Mouse (Mus musculus) kidney, adult 9 months (tissue): ENCODE measurements around the gene Defb38.

Experiments
- DNase-seq: peaks from one replicate; pipeline ENCODE4 v3.0.0; 2022

Gene Defb38

DNA sequence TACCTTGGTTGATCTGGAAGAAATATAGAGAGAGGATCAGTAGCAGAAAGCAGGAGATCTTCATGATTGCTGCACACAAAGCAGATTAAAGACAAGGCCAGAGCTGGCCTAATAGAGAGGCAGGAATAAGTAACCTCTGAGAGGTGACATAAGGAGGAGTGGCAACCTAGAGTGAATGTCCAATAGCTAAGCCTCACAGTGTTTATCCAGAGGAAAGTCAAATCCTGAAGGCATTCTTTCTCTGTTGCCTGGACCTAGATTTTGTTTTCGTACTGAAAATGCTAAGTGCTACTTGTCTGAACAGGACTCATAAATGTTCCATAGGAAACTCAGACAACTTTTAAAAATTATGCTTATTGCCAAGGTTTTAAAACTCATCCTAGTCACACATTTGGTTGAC, at the start of gene Defb38:
TSS of gene Defb38 (minus strand) at position 101 of the 400 bp plus-strand sequence.
- no peak for DNase-seq

DNA sequence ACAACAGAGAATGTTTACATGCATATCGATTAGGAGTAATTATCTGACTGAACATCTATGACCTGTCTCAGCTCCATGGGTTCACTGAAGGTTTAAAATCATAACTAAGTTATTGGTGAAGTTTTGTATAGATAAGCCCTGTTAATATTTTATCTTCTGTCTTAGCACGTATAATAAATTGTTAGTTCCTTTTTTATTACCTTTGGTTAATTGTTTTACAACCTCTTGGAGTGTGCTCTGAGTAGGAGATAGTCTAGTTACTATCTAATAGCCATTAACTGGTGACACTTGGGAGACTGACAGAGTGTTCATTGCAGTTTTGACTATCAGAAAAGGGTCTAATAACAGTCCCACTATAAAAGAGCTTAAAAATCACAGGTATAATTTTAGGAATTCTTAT, 39.6 kb upstream of the Defb38 start:
- no peak for DNase-seq

DNA sequence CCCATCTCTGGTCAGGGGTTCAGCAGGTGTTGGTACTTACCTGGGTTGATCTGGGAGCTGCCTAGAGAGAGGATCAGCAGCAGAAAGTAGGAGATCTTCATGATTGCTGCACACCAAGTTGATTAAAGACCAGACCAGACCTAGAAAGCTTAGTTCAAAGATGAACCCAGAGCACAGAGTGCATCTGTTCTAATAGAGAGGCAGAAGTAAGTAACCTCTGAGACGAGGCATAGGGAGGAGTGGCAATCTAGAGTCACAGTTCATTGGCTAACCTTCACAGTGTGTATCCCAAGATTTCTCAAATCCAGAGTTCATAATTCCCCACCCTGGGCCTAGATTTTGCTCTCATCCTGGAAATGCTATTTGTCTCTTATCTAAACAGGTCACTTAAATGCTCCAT, 38.3 kb upstream of the Defb38 start, which contains the start of gene Defb39:
TSS of gene Defb39 (minus strand) at position 101 of the 400 bp plus-strand sequence.
- DNase-seq, result no peak

DNA sequence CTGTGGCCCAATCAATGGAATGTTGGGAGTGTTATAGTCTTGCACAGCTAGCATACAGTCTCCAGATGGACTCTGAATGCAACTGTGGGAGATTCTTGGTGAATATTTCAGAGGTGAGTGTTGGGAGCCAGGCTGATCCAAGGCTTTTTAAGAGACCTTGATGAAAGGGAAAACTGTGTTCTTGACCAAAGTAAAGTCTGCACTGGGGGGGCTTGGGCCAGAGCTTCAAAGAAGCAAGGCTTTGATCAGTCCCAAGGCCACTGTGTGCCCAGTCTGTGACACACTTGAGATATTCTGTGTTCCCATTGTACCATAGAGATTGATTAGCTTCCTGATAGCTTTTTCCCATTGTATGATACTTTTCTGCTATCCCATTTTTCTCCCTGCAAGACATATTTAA, 36.5 kb upstream of the Defb38 start:
- DNase-seq, result no peak

DNA sequence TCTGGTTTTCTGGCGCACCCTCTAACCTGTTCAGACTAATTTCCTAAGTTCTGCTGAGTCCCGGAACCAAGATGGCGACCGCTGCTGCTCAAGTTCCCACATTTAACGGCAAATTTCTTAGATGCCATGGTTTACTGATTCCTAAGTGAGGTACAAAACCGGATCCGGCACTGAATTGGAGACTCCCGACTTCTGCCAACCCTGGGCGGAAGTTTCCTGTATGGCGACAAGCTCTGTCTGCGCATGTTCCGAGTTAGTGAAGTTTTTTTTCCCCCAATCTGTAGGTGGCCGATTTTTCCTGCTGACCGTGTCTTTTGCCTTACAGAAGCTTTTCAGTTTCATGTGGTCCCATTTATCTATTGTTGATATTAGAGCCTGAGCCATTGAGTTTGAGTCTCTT, 18.9 kb upstream of the Defb38 start:
- DNase-seq, result no peak
